Mouse (Mus musculus) B cell, adult 62 days (primary cell): Measurements from ENCODE around the gene Cpne6. TPM values are rescaled to one million over a fixed set of nuclear protein-coding genes. Genes with fewer than 3 reads are reported as not detected.

Experiments used
- total RNA-seq: library from RNA; stranded (reverse); gene quantifications from 4 replicates; pipeline ENCODE4 v1.2.4, GENCODE M21; 2023

Gene Cpne6
- not detected in 4 replicates for total RNA-seq

GRCm38 (mm10) chr14:55510125-55510731, at the start of gene Cpne6:
Cpne6 (plus strand) TSS chr14:55510445.

GRCm38 (mm10) chr14:55478651-55479599, 31.3 kb upstream of the Cpne6 start, which contains the start of gene Dhrs4:
Dhrs4 (plus strand) TSS chr14:55478758.

GRCm38 (mm10) chr14:55490361-55491201, 19.7 kb upstream of the Cpne6 start, which contains the start of gene Carmil3:
Carmil3 (plus strand) TSS chr14:55490651.

GRCm38 (mm10) chr14:55524785-55525184, 14.5 kb downstream of the Cpne6 start, which contains the start of gene Nrl:
Nrl (minus strand) TSS chr14:55524981.

GRCm38 (mm10) chr14:55540067-55540786, 30.0 kb downstream of the Cpne6 start, which contains the start of gene Pck2:
Pck2 (plus strand) TSS chr14:55540266.

GRCm38 (mm10) chr14:55559799-55560201, 49.6 kb downstream of the Cpne6 start, which contains the start of gene Dcaf11:
Dcaf11 (plus strand) TSS chr14:55560006.

GRCm38 (mm10) chr14:55560202-55561073, 50.2 kb downstream of the Cpne6 start, which contains the start of gene A730061H03Rik:
A730061H03Rik (minus strand) TSS chr14:55560406.

Other genes with a start within 250 kb of the Cpne6 start
- 22.2 to 26.4 TPM (median 24.7 TPM) in 4 replicates for gene Dhrs4, start 31.7 kb upstream of the Cpne6 start, total RNA-seq
- gene Carmil3, start 19.8 kb upstream of the Cpne6 start, total RNA-seq: 3.8 to 11.8 TPM (median 4.8 TPM) in 4 replicates
- gene Nrl, start 14.5 kb downstream of the Cpne6 start, total RNA-seq: not detected in 4 replicates
- 43.4 to 51.1 TPM (median 49.0 TPM) in 4 replicates for gene Pck2, start 29.8 kb downstream of the Cpne6 start, total RNA-seq
- 84.9 to 91.3 TPM (median 86.3 TPM) in 4 replicates for gene Dcaf11, start 49.6 kb downstream of the Cpne6 start, total RNA-seq
- 6.2 to 9.8 TPM (median 7.2 TPM) in 4 replicates for gene A730061H03Rik, start 50.0 kb downstream of the Cpne6 start, total RNA-seq
- not detected in 4 replicates for gene Fitm1, start 65.2 kb downstream of the Cpne6 start, total RNA-seq
- 234 to 255 TPM (median 248 TPM) in 4 replicates for gene Psme1, start 67.7 kb downstream of the Cpne6 start, total RNA-seq
- 3.7 to 6.1 TPM (median 5.3 TPM) in 4 replicates for gene Emc9, start 74.9 kb downstream of the Cpne6 start, total RNA-seq
- 273 to 323 TPM (median 304 TPM) in 4 replicates for gene Psme2, start 80.7 kb downstream of the Cpne6 start, total RNA-seq
- gene Rnf31, start 81.3 kb downstream of the Cpne6 start, total RNA-seq: 94.6 to 97.8 TPM (median 96.3 TPM) in 4 replicates
- gene Irf9, start 93.1 kb downstream of the Cpne6 start, total RNA-seq: 83.5 to 105 TPM (median 99.2 TPM) in 4 replicates
- 0.79 to 1.5 TPM (median 1.0 TPM) in 4 replicates for gene Rec8, start 107.6 kb downstream of the Cpne6 start, total RNA-seq
- gene Ipo4, start 125.5 kb downstream of the Cpne6 start, total RNA-seq: 56.3 to 62.2 TPM (median 58.4 TPM) in 4 replicates
- 3.3 to 4.7 TPM (median 4.4 TPM) in 3 of 4 replicates, not detected in the other for gene Gm49378, start 127.5 kb downstream of the Cpne6 start, total RNA-seq
- 38.2 to 51.1 TPM (median 44.8 TPM) in 4 replicates for gene Tm9sf1, start 133.4 kb downstream of the Cpne6 start, total RNA-seq
- 2.3 to 2.6 TPM (median 2.5 TPM) in 4 replicates for gene Tssk4, start 139.7 kb downstream of the Cpne6 start, total RNA-seq
- 42.5 to 45.6 TPM (median 42.9 TPM) in 4 replicates for gene Mdp1, start 150.1 kb downstream of the Cpne6 start, total RNA-seq
- 18.2 to 28.2 TPM (median 22.1 TPM) in 4 replicates for gene Gmpr2, start 161.5 kb downstream of the Cpne6 start, total RNA-seq
- gene Nedd8, start 161.7 kb downstream of the Cpne6 start, total RNA-seq: 168 to 193 TPM (median 180 TPM) in 4 replicates
- 164 to 172 TPM (median 166 TPM) in 4 replicates for gene Tinf2, start 171.4 kb downstream of the Cpne6 start, total RNA-seq
- gene Tgm1, start 203.5 kb downstream of the Cpne6 start, total RNA-seq: 1.2 to 2.3 TPM (median 1.8 TPM) in 4 replicates
- 78.7 to 86.9 TPM (median 83.5 TPM) in 4 replicates for gene Rabggta, start 211.8 kb downstream of the Cpne6 start, total RNA-seq
- gene Dhrs1, start 235.2 kb downstream of the Cpne6 start, total RNA-seq: 29.7 to 33.0 TPM (median 31.4 TPM) in 4 replicates
- 29.6 to 35.0 TPM (median 33.4 TPM) in 4 replicates for gene Nop9, start 235.2 kb downstream of the Cpne6 start, total RNA-seq
- not detected in 4 replicates for gene Cideb, start 248.0 kb downstream of the Cpne6 start, total RNA-seq